ENCODE assay signal across 8 mouse cellular contexts in genomic region chr11:58641057-58641456, GRCm38 (mm10). TPM values are rescaled to one million over a fixed set of nuclear protein-coding genes. Genes with fewer than 3 reads are reported as not detected.
DNase-seq lines count a peak whose midpoint lies in the region; ATAC-seq and TF ChIP-seq lines count a peak whose summit lies in the region.

No protein-coding gene starts in this region.

- peak overlapping the region; percentile 86 for H3K4me2 ChIP-seq in heart, embryonic 13.5 days
- H3K4me2 ChIP-seq in embryonic facial prominence, embryonic 14.5 days (ENCODE audit: low read depth, low read length) = peak overlapping the region; percentile 62
- peak overlapping the region; percentile 56; the same call in 1 of the 2 replicates for H3K4me2 ChIP-seq in intestine, postnatal 0 days (replicated peaks; ENCODE audit: low read depth)
- H3K4me2 ChIP-seq in neural tube, embryonic 12.5 days (replicated peaks) = peak overlapping the region; percentile 93

- H3K36me3 ChIP-seq in heart, embryonic 13.5 days = no peaks in the 10 kb centered on the region
- no peaks in the 10 kb centered on the region for H3K36me3 ChIP-seq in heart, adult 2 months (ENCODE audit: control insufficient read depth, insufficient read depth, low read length)
- no peaks in the 10 kb centered on the region for H3K36me3 ChIP-seq in embryonic facial prominence, embryonic 14.5 days (ENCODE audit: control insufficient read depth, insufficient read depth, low read length)
- H3K36me3 ChIP-seq in intestine, postnatal 0 days (ENCODE audit: control insufficient read depth, insufficient read depth) = no peaks in the 10 kb centered on the region
- no peaks in the 10 kb centered on the region for H3K36me3 ChIP-seq in neural tube, embryonic 12.5 days

- 31% methylated on average over 14 of the region's 14 CpGs for WGBS in heart, embryonic 13.5 days
- WGBS in heart, adult 2 months = 38% methylated on average over 13 of the region's 14 CpGs
- WGBS in embryonic facial prominence, embryonic 14.5 days = 25% methylated on average over 14 of the region's 14 CpGs
- WGBS in intestine, postnatal 0 days = 40% methylated on average over 14 of the region's 14 CpGs
- WGBS in neural tube, embryonic 12.5 days = 34% methylated on average over 14 of the region's 14 CpGs

- H3K4me3 ChIP-seq in heart, embryonic 13.5 days = peak overlapping the region; percentile 53
- H3K4me3 ChIP-seq in heart, adult 2 months = no peak overlapping the region
- H3K4me3 ChIP-seq in embryonic facial prominence, embryonic 14.5 days (ENCODE audit: low read depth, low read length) = no peak overlapping the region
- no peak overlapping the region for H3K4me3 ChIP-seq in intestine, postnatal 0 days (ENCODE audit: low read depth, low read length)
- 0 out of 2 replicates have a peak overlapping the region, but pooled peaks have one; percentile 43 for H3K4me3 ChIP-seq in neural tube, embryonic 12.5 days

- no peak for TF ChIP-seq POLR2A in heart, adult 2 months (IDR thresholded peaks at IDR 0.05; ENCODE audit: insufficient read depth, low read depth, low read length)

- H3K27me3 ChIP-seq in heart, embryonic 13.5 days (replicated peaks) = peaks cover 55% of the 10 kb centered on the region
- H3K27me3 ChIP-seq in heart, adult 2 months (ENCODE audit: control insufficient read depth, insufficient read depth, low read length) = peaks cover 3% of the 10 kb centered on the region
- H3K27me3 ChIP-seq in embryonic facial prominence, embryonic 14.5 days (replicated peaks; ENCODE audit: control insufficient read depth, insufficient read depth, low read length) = peaks cover 30% of the 10 kb centered on the region
- H3K27me3 ChIP-seq in intestine, postnatal 0 days (replicated peaks; ENCODE audit: control insufficient read depth, insufficient read depth, low read length) = peaks cover 53% of the 10 kb centered on the region
- peaks cover 14% of the 10 kb centered on the region for H3K27me3 ChIP-seq in neural tube, embryonic 12.5 days (replicated peaks)

- TF ChIP-seq CTCF in heart, adult 2 months (IDR thresholded peaks at IDR 0.05) = no peak
- TF ChIP-seq CTCF in intestine, postnatal 0 days (IDR thresholded peaks at IDR 0.05; ENCODE audit: low read depth) = no peak

- no peak for DNase-seq in heart, adult 2 months
- DNase-seq in embryonic facial prominence, embryonic 14.5 days (ENCODE audit: low spot score) = no peak
- DNase-seq in frontal cortex, postnatal 36 days (ENCODE audit: low spot score in 2 of 2) = no peak
- no peak for DNase-seq in right cerebral cortex, postnatal 25 days
- DNase-seq in adrenal gland, adult 8-10 months = no peak

- peak overlapping the region; percentile 71; the same call in 1 of the 2 replicates for H3K9ac ChIP-seq in heart, embryonic 13.5 days
- no peak overlapping the region for H3K9ac ChIP-seq in heart, adult 2 months (ENCODE audit: low read depth, low read length)
- H3K9ac ChIP-seq in embryonic facial prominence, embryonic 14.5 days (ENCODE audit: low read depth, low read length) = no peak overlapping the region
- H3K9ac ChIP-seq in intestine, postnatal 0 days (ENCODE audit: low read depth, low read length) = no peak overlapping the region
- peak overlapping the region; percentile 48; the same call in 1 of the 2 replicates for H3K9ac ChIP-seq in neural tube, embryonic 12.5 days

- peak; percentile 66; the same call in 1 of the 2 replicates for ATAC-seq in heart, embryonic 13.5 days (ENCODE audit: extremely low read depth, insufficient number of reproducible peaks, low FRiP score, low TSS enrichment)
- no peak for ATAC-seq in embryonic facial prominence, embryonic 14.5 days (ENCODE audit: low read depth)
- no peak for ATAC-seq in intestine, postnatal 0 days
- ATAC-seq in neural tube, embryonic 12.5 days (ENCODE audit: low FRiP score, low read depth) = no peak

- no peak for TF ChIP-seq EP300 in heart, adult 2 months (IDR thresholded peaks at IDR 0.05; ENCODE audit: insufficient read depth, low read depth, low read length)

- intact Hi-C loops in heart, adult 2 months (cut with DNase I) = no loop called here

- no peaks in the 10 kb centered on the region for H3K9me3 ChIP-seq in heart, embryonic 13.5 days
- H3K9me3 ChIP-seq in embryonic facial prominence, embryonic 14.5 days (ENCODE audit: control insufficient read depth, low read length) = no peaks in the 10 kb centered on the region
- H3K9me3 ChIP-seq in intestine, postnatal 0 days (ENCODE audit: control insufficient read depth) = no peaks in the 10 kb centered on the region
- no peaks in the 10 kb centered on the region for H3K9me3 ChIP-seq in neural tube, embryonic 12.5 days

- H3K27ac ChIP-seq in heart, embryonic 13.5 days (replicated peaks) = peak overlapping the region; percentile 70
- H3K27ac ChIP-seq in heart, adult 2 months = no peak overlapping the region
- H3K27ac ChIP-seq in embryonic facial prominence, embryonic 14.5 days (replicated peaks; ENCODE audit: low read depth, low read length) = no peak overlapping the region
- no peak overlapping the region for H3K27ac ChIP-seq in intestine, postnatal 0 days (ENCODE audit: low read depth, low read length)
- H3K27ac ChIP-seq in neural tube, embryonic 12.5 days = no peak overlapping the region

- peaks cover 12% of the 10 kb centered on the region for H3K4me1 ChIP-seq in heart, embryonic 13.5 days
- no peaks in the 10 kb centered on the region for H3K4me1 ChIP-seq in heart, adult 2 months (ENCODE audit: control insufficient read depth, insufficient read depth, low read length)
- H3K4me1 ChIP-seq in embryonic facial prominence, embryonic 14.5 days (ENCODE audit: control insufficient read depth, insufficient read depth, low read length) = peaks cover 6% of the 10 kb centered on the region
- 0 out of 2 replicates have a peak, but pooled peaks cover 5% of the 10 kb centered on the region for H3K4me1 ChIP-seq in intestine, postnatal 0 days (replicated peaks; ENCODE audit: control insufficient read depth, insufficient read depth, low read length)
- peaks cover 9% of the 10 kb centered on the region for H3K4me1 ChIP-seq in neural tube, embryonic 12.5 days

- no peaks in the 10 kb centered on the region for H3K79me2 ChIP-seq in heart, adult 2 months (replicated peaks; ENCODE audit: control insufficient read depth, insufficient read depth, low read length)

RNA-seq across cellular contexts. Expression of gene Trim58, which starts 0.8 kb away (rescaled TPM):
- 0.68 and 0.96 TPM in 2 replicates for polyA plus RNA-seq in heart, embryonic 13.5 days (2015; fragmentation: Nextera tagmentation; extraction: Ambion mirVana)
- under 1 TPM in 1 of 2 experiments, not detected in 1; 0.20 TPM for total RNA-seq in heart, adult 2 months (2021)
- 0.06 TPM in 1 of 2 replicates, not detected in the other for polyA plus RNA-seq in heart, adult 2 months (2012; rRNA removed)
- 0.07 and 0.09 TPM in 2 replicates for polyA plus RNA-seq in embryonic facial prominence, embryonic 14.5 days (2014; fragmentation: Nextera tagmentation; extraction: Ambion mirVana)
- not detected in 2 replicates for polyA plus RNA-seq in intestine, postnatal 0 days (2015; fragmentation: Nextera tagmentation; extraction: Ambion mirVana)
- 0.41 and 0.44 TPM in 2 replicates for polyA plus RNA-seq in neural tube, embryonic 12.5 days (2016; fragmentation: Nextera tagmentation; extraction: Ambion mirVana)
- total RNA-seq in adrenal gland, adult 8-10 months (2022) = not detected

RNA-seq across cellular contexts. Expression of gene Olfr323, which starts 10.8 kb away (rescaled TPM):
- not detected in 2 replicates for polyA plus RNA-seq in heart, embryonic 13.5 days (2015; fragmentation: Nextera tagmentation; extraction: Ambion mirVana)
- not detected for total RNA-seq in heart, adult 2 months (2021)
- not detected in 2 replicates for polyA plus RNA-seq in heart, adult 2 months (2012; rRNA removed)
- not detected in 2 replicates for polyA plus RNA-seq in embryonic facial prominence, embryonic 14.5 days (2014; fragmentation: Nextera tagmentation; extraction: Ambion mirVana)
- not detected in 2 replicates for polyA plus RNA-seq in intestine, postnatal 0 days (2015; fragmentation: Nextera tagmentation; extraction: Ambion mirVana)
- not detected in 2 replicates for polyA plus RNA-seq in neural tube, embryonic 12.5 days (2016; fragmentation: Nextera tagmentation; extraction: Ambion mirVana)
- not detected for total RNA-seq in adrenal gland, adult 8-10 months (2022)

RNA-seq across cellular contexts. Expression of gene Olfr322, which starts 17.5 kb away (rescaled TPM):
- polyA plus RNA-seq in heart, embryonic 13.5 days (2015; fragmentation: Nextera tagmentation; extraction: Ambion mirVana) = not detected in 2 replicates
- not detected for total RNA-seq in heart, adult 2 months (2021)
- polyA plus RNA-seq in heart, adult 2 months (2012; rRNA removed) = not detected in 2 replicates
- not detected in 2 replicates for polyA plus RNA-seq in embryonic facial prominence, embryonic 14.5 days (2014; fragmentation: Nextera tagmentation; extraction: Ambion mirVana)
- polyA plus RNA-seq in intestine, postnatal 0 days (2015; fragmentation: Nextera tagmentation; extraction: Ambion mirVana) = not detected in 2 replicates
- polyA plus RNA-seq in neural tube, embryonic 12.5 days (2016; fragmentation: Nextera tagmentation; extraction: Ambion mirVana) = not detected in 2 replicates
- not detected for total RNA-seq in adrenal gland, adult 8-10 months (2022)

RNA-seq across cellular contexts. Expression of gene 2210407C18Rik, which starts 25.2 kb away (rescaled TPM):
- not detected in 2 replicates for polyA plus RNA-seq in heart, embryonic 13.5 days (2015; fragmentation: Nextera tagmentation; extraction: Ambion mirVana)
- 10 to 100 TPM in 1 of 2 experiments, 1 to 10 TPM in 1; 7.6 to 11.4 TPM for total RNA-seq in heart, adult 2 months (2021)
- polyA plus RNA-seq in heart, adult 2 months (2012; rRNA removed) = 1.5 and 3.6 TPM in 2 replicates
- not detected in 2 replicates for polyA plus RNA-seq in embryonic facial prominence, embryonic 14.5 days (2014; fragmentation: Nextera tagmentation; extraction: Ambion mirVana)
- polyA plus RNA-seq in intestine, postnatal 0 days (2015; fragmentation: Nextera tagmentation; extraction: Ambion mirVana) = 24.5 and 49.3 TPM in 2 replicates
- not detected in 2 replicates for polyA plus RNA-seq in neural tube, embryonic 12.5 days (2016; fragmentation: Nextera tagmentation; extraction: Ambion mirVana)
- not detected for total RNA-seq in adrenal gland, adult 8-10 months (2022)

RNA-seq across cellular contexts. Expression of gene Olfr320, which starts 39.8 kb away (rescaled TPM):
- polyA plus RNA-seq in heart, embryonic 13.5 days (2015; fragmentation: Nextera tagmentation; extraction: Ambion mirVana) = not detected in 2 replicates
- total RNA-seq in heart, adult 2 months (2021) = not detected
- polyA plus RNA-seq in heart, adult 2 months (2012; rRNA removed) = not detected in 2 replicates
- not detected in 2 replicates for polyA plus RNA-seq in embryonic facial prominence, embryonic 14.5 days (2014; fragmentation: Nextera tagmentation; extraction: Ambion mirVana)
- polyA plus RNA-seq in intestine, postnatal 0 days (2015; fragmentation: Nextera tagmentation; extraction: Ambion mirVana) = not detected in 2 replicates
- polyA plus RNA-seq in neural tube, embryonic 12.5 days (2016; fragmentation: Nextera tagmentation; extraction: Ambion mirVana) = not detected in 2 replicates
- total RNA-seq in adrenal gland, adult 8-10 months (2022) = not detected

Comparison
In these comparisons a context has a peak if more than half of its experiments do, and no peak if none do; other contexts are left out.
1. H3K4me3 ChIP-seq: peak in heart, embryonic 13.5 days (single experiment) and neural tube, embryonic 12.5 days (single experiment); none in heart, adult 2 months (single experiment), embryonic facial prominence, embryonic 14.5 days (single experiment) and intestine, postnatal 0 days (single experiment).
2. H3K9ac ChIP-seq: peak in heart, embryonic 13.5 days (single experiment) and neural tube, embryonic 12.5 days (single experiment); none in heart, adult 2 months (single experiment), embryonic facial prominence, embryonic 14.5 days (single experiment) and intestine, postnatal 0 days (single experiment).
3. Peak in every context shown above with its lines, with median percentiles within 50 percentile points of each other: H3K4me2 ChIP-seq.